Mouse (Mus musculus) CH12.LX (cell line): ENCODE results near the gene Tmem121. TPM values are rescaled to one million over a fixed set of nuclear protein-coding genes. Genes with fewer than 3 reads are reported as not detected.

Source experiments
- DNase-seq: peaks from one replicate; pipeline ENCODE4 v3.0.0-alpha.2; 2013; ENCODE audit errors: extremely low read depth
- H3K27ac ChIP-seq: 2 replicates; pipeline ENCODE4 v1.5.1; 2012; ENCODE audit warnings: low read depth, mild to moderate bottlenecking, control low read depth, moderate library complexity; ENCODE audit not compliant: insufficient read depth
- H3K27me3 ChIP-seq: replicated peaks from 2 replicates; pipeline ENCODE3; 2012; ENCODE audit warnings: inconsistent platforms
- H3K36me3 ChIP-seq, 2 experiments: replicated peaks in 1 of 2; 2 replicates each; pipeline versions ENCODE3 to v1.6.1; 2012; ENCODE audit warnings: inconsistent platforms in 1 of 2, low read length in 1 of 2, mild to moderate bottlenecking in 1 of 2, mixed read lengths in 1 of 2, moderate library complexity in 1 of 2; ENCODE audit not compliant: control insufficient read depth in 1 of 2, insufficient read depth in 1 of 2
- H3K4me1 ChIP-seq, 2 experiments: 2 replicates each; pipeline ENCODE4 v1.6.1; 2012; ENCODE audit warnings: inconsistent platforms in 1 of 2, moderate library complexity in 1 of 2; ENCODE audit not compliant: insufficient read depth in 2 of 2, control insufficient read depth in 1 of 2
- H3K4me2 ChIP-seq: 2 replicates; pipeline ENCODE4 v1.6.1; 2012; ENCODE audit warnings: low read depth, mild to moderate bottlenecking, control low read depth; ENCODE audit not compliant: poor library complexity, insufficient read depth, severe bottlenecking
- H3K4me3 ChIP-seq, 3 experiments: fragments of 150-350 bp in 1 of 3; sonication (generic) in 1 of 3; replicated peaks in 1 of 3; 2 replicates each; pipeline versions ENCODE3 to v1.5.1; 2011 to 2012; ENCODE audit warnings: low read depth in 2 of 3, low read length in 2 of 3, mild to moderate bottlenecking in 2 of 3, moderate library complexity in 2 of 3, control low read depth in 1 of 3, improper control_type of control experiment in 1 of 3, inconsistent platforms in 1 of 3, mixed read lengths in 1 of 3; ENCODE audit not compliant: poor library complexity in 1 of 3
- H3K79me2 ChIP-seq: replicated peaks from 2 replicates; pipeline ENCODE4 v1.6.1; 2012; ENCODE audit warnings: mild to moderate bottlenecking, moderate library complexity; ENCODE audit not compliant: control insufficient read depth, poor library complexity, insufficient read depth, severe bottlenecking; ENCODE audit errors: extremely low read depth
- H3K9ac ChIP-seq: 2 replicates; pipeline ENCODE4 v1.6.1; 2012; ENCODE audit warnings: low read depth, mild to moderate bottlenecking, control low read depth, moderate library complexity; ENCODE audit not compliant: insufficient read depth
- H3K9me3 ChIP-seq: replicated peaks from 2 replicates; pipeline ENCODE3; 2012; ENCODE audit warnings: low read length, inconsistent platforms, mixed read lengths
- CHD1 ChIP-seq: IDR thresholded peaks from 2 replicates; pipeline ENCODE4 v1.6.1; 2012; ENCODE audit warnings: low read depth, low read length, improper control_type of control experiment, inconsistent platforms
- E2F4 ChIP-seq: IDR thresholded peaks from 2 replicates; pipeline ENCODE4 v1.6.1; 2011; ENCODE audit warnings: low read depth, low read length, improper control_type of control experiment; ENCODE audit not compliant: insufficient replicate concordance
- ELF1 ChIP-seq: IDR thresholded peaks from 2 replicates; pipeline ENCODE4 v1.6.1; 2014; ENCODE audit warnings: low read depth, mild to moderate bottlenecking, inconsistent platforms, low read length, improper control_type of control experiment
- EP300 ChIP-seq: IDR thresholded peaks from 2 replicates; pipeline ENCODE4 v1.6.1; 2011; ENCODE audit warnings: low read length, improper control_type of control experiment
- ETS1 ChIP-seq: conservative IDR thresholded peaks from 2 replicates; pipeline ENCODE4 v1.6.1; 2012; ENCODE audit warnings: low read depth, mild to moderate bottlenecking, inconsistent platforms, low read length, improper control_type of control experiment, moderate library complexity
- GABPA ChIP-seq: IDR thresholded peaks from 2 replicates; pipeline ENCODE4 v1.6.1; 2012; ENCODE audit warnings: low read depth, low read length, improper control_type of control experiment, inconsistent platforms; ENCODE audit not compliant: insufficient replicate concordance
- HCFC1 ChIP-seq: IDR thresholded peaks from 2 replicates; pipeline ENCODE4 v1.6.1; 2012; ENCODE audit warnings: low read depth, mild to moderate bottlenecking, inconsistent platforms, low read length, improper control_type of control experiment
- JUN ChIP-seq: IDR thresholded peaks from 2 replicates; pipeline ENCODE4 v1.6.1; 2011; ENCODE audit warnings: low read depth, mild to moderate bottlenecking, low read length, improper control_type of control experiment, moderate library complexity; ENCODE audit not compliant: insufficient read depth
- KAT2A ChIP-seq: IDR thresholded peaks from 2 replicates; pipeline ENCODE4 v1.6.1; 2012; ENCODE audit warnings: low read length, improper control_type of control experiment, inconsistent platforms; ENCODE audit not compliant: insufficient replicate concordance
- MAFK ChIP-seq: IDR thresholded peaks from 2 replicates; pipeline ENCODE4 v1.6.1; 2011; ENCODE audit warnings: low read length, improper control_type of control experiment; ENCODE audit not compliant: insufficient replicate concordance
- MAZ ChIP-seq: IDR thresholded peaks from 2 replicates; pipeline ENCODE4 v1.6.1; 2012; ENCODE audit warnings: low read depth, mild to moderate bottlenecking, inconsistent platforms, low read length, improper control_type of control experiment, moderate library complexity
- MEF2A ChIP-seq: IDR thresholded peaks from 2 replicates; pipeline ENCODE4 v1.6.1; 2014; ENCODE audit warnings: low read depth, mild to moderate bottlenecking, inconsistent platforms, low read length, improper control_type of control experiment, borderline replicate concordance
- NELFE ChIP-seq: IDR thresholded peaks from 2 replicates; pipeline ENCODE4 v1.6.1; 2011; ENCODE audit warnings: low read depth, low read length, improper control_type of control experiment
- POLR2A ChIP-seq: IDR thresholded peaks from 2 replicates; pipeline ENCODE4 v1.6.1; 2011; ENCODE audit warnings: low read depth, mild to moderate bottlenecking, improper control_type of control experiment, low read length
- RAD21 ChIP-seq: IDR thresholded peaks from 2 replicates; pipeline ENCODE4 v1.6.1; 2011; ENCODE audit warnings: low read depth, mild to moderate bottlenecking, low read length, improper control_type of control experiment, moderate library complexity
- SMC3 ChIP-seq: IDR thresholded peaks from 2 replicates; pipeline ENCODE4 v1.6.1; 2011; ENCODE audit warnings: low read depth, low read length, improper control_type of control experiment
- USF1 ChIP-seq: IDR thresholded peaks from 2 replicates; pipeline ENCODE4 v1.6.1; 2014; ENCODE audit warnings: low read depth, mild to moderate bottlenecking, inconsistent platforms, low read length, improper control_type of control experiment
- USF2 ChIP-seq: conservative IDR thresholded peaks from 2 replicates; pipeline ENCODE4 v1.6.1; 2011; ENCODE audit warnings: low read depth, low read length, improper control_type of control experiment
- ZKSCAN1 ChIP-seq: IDR thresholded peaks from 2 replicates; pipeline ENCODE4 v1.6.1; 2012; ENCODE audit warnings: low read depth, inconsistent platforms, low read length, improper control_type of control experiment, borderline replicate concordance
- ZMIZ1 ChIP-seq: IDR thresholded peaks from 2 replicates; pipeline ENCODE4 v1.6.1; 2012; ENCODE audit warnings: low read depth, mild to moderate bottlenecking, inconsistent platforms, low read length, improper control_type of control experiment
- dilution Hi-C: fragments of 300-500 bp; cut with MboI; formaldehyde crosslinking; loops from 2 replicates; pipeline ENCODE4 v1.14.3; 2020; ENCODE audit warnings: low sequenced_read_pairs; ENCODE audit not compliant: extremely low pct_unique_long_range_greater_than_20kb, extremely low pct_ligation_motif_present
- in situ Hi-C: fragments of 300-500 bp; cut with MboI; formaldehyde crosslinking; loops from 3 replicates; pipeline ENCODE4 v1.14.3; 2019; ENCODE audit warnings: low sequenced_read_pairs, low pct_ligation_motif_present, low pct_unique_long_range_greater_than_20kb, mixed read lengths
- polyA plus RNA-seq: library from polyadenylated mRNA; unstranded; fragments of >175 nt; gene quantifications from 2 replicates; pipeline ENCODE4 v1.2.1, GENCODE M21; 2012; ENCODE audit warnings: low read depth; ENCODE audit not compliant: insufficient read length
- total RNA-seq, 2 experiments: library from RNA; depleted of rRNA; stranded (reverse); fragments of 300-350 nt in 1 of 2; fragments of >200 nt in 1 of 2; gene quantifications; 2 replicates each; pipeline ENCODE4 v1.2.3; 2012 to 2014

The Tmem121 gene
- total and polyA plus RNA-seq, 3 experiments, result not detected

GRCm38 (mm10) chr12:113213226-113213625, 27.5 kb downstream of the Tmem121 start:
- peaks cover 5 to 6% of the 10 kb centered on the region in 2 experiments for H3K4me1 ChIP-seq
- in situ Hi-C loops (loop anchor here (5.0 to 25.0 kb wide), 2 partner anchors 56 to 474 kb away; partner anchors contain the start of gene Tedc1), dilution Hi-C loops (no loop called here)
- no peak for TF ChIP-seq ZMIZ1
- TF ChIP-seq USF2, result no peak
- no peak for TF ChIP-seq ZKSCAN1
- no peak overlapping the region for H3K27ac ChIP-seq
- no peak for DNase-seq
- no peaks in the 10 kb centered on the region for H3K9me3 ChIP-seq
- no peak overlapping the region for H3K4me3 ChIP-seq
- no peaks in the 10 kb centered on the region for H3K36me3 ChIP-seq
- H3K9ac ChIP-seq, result no peak overlapping the region
- H3K79me2 ChIP-seq, result no peaks in the 10 kb centered on the region
- H3K27me3 ChIP-seq, result peaks cover 20% of the 10 kb centered on the region
- H3K4me2 ChIP-seq, result no peak overlapping the region

GRCm38 (mm10) chr12:113214072-113214808, 28.5 kb downstream of the Tmem121 start:
- Histone ChIP-seq H3K9ac (no peak overlapping the region), H3K9me3 (no peaks in the 10 kb centered on the region), H3K4me2 (no peak overlapping the region), H3K27me3 (peaks cover 20% of the 10 kb centered on the region), H3K4me1 (peaks cover 5 to 6% of the 10 kb centered on the region in 2 experiments), H3K79me2 (no peaks in the 10 kb centered on the region), H3K36me3 (no peaks in the 10 kb centered on the region), H3K4me3 (no peak overlapping the region), H3K27ac (no peak overlapping the region)
- TF ChIP-seq KAT2A (no peak), RAD21 (no peak), ZKSCAN1 (no peak), POLR2A (no peak), E2F4 (no peak), JUN (no peak), SMC3 (no peak), MAZ (no peak), GABPA (no peak), MAFK (no peak), ETS1 (no peak), NELFE (no peak), USF1 (no peak), EP300 (no peak), CHD1 (no peak), ELF1 (no peak), MEF2A (no peak), HCFC1 (no peak)
- dilution Hi-C loops (no loop called here), in situ Hi-C loops (loop anchor here (5.0 to 25.0 kb wide), 2 partner anchors 57 to 473 kb away; partner anchors contain the start of gene Tedc1)
- DNase-seq, result no peak
